ENCODE assay signal across 13 mouse cellular contexts in genomic region chr15:86069011-86069791, GRCm38 (mm10). TPM values are rescaled to one million over a fixed set of nuclear protein-coding genes. Genes with fewer than 3 reads are reported as not detected.
A peak's percentile ranks its signal among the peaks of the same experiment; 100 is the strongest.
DNase-seq lines count a peak whose midpoint lies in the region; ATAC-seq lines count a peak whose summit lies in the region.
"Had no signal": no experiment of that assay in that cellular context is flagged by ENCODE, and none has a peak within 500 bp of the region (broad histone marks: within the 10 kb centered on the region; RNA-seq: fewer than 3 reads in every experiment).

No protein-coding gene starts in this region.

- 81% methylated on average over 10 of the region's 10 CpGs for whole genome bisulfite sequencing in neural tube, embryonic 15.5 days

- no peak for ATAC-seq in neural tube, embryonic 15.5 days (ENCODE audit: low FRiP score)
- ATAC-seq in neutrophil, adult 5-6 weeks (ENCODE audit: extremely low read depth, insufficient number of reproducible peaks, low FRiP score, poor library complexity, severe bottlenecking) = peak; percentile 51

- peaks cover 53% of the 10 kb centered on the region for H3K4me1 ChIP-seq in neural tube, embryonic 15.5 days

- no peaks in the 10 kb centered on the region for H3K27me3 ChIP-seq in neural tube, embryonic 15.5 days (replicated peaks)
- H3K27me3 ChIP-seq: limb, embryonic 12.5 days; midbrain, embryonic 12.5 days had no signal

- no peaks in the 10 kb centered on the region for H3K9me3 ChIP-seq in neural tube, embryonic 15.5 days (replicated peaks)
- H3K9me3 ChIP-seq: limb, embryonic 12.5 days; midbrain, embryonic 12.5 days had no signal

- H3K4me3 ChIP-seq in neural tube, embryonic 15.5 days (replicated peaks) = no peak overlapping the region
- H3K4me3 ChIP-seq: limb, embryonic 12.5 days; midbrain, embryonic 12.5 days had no signal

- no peak overlapping the region for H3K9ac ChIP-seq in neural tube, embryonic 15.5 days (replicated peaks)
- H3K9ac ChIP-seq: limb, embryonic 12.5 days; midbrain, embryonic 12.5 days had no signal

- DNase-seq in heart, adult 11 months = peak; percentile 89
- DNase-seq in heart, adult 18-20 months = no peak
- no peak for DNase-seq in neural tube, embryonic 10.5 days (ENCODE audit: extremely low spot score, low spot score)
- peak; percentile 53 to 60 for DNase-seq in cerebellum, postnatal 36 days
- no peak for DNase-seq in embryo, embryonic 9.5 days (ENCODE audit: extremely low spot score)
- no peak for DNase-seq in frontal cortex, postnatal 36 days (ENCODE audit: low spot score in 2 of 2)
- DNase-seq: adrenal gland, postnatal 10 days; heart, postnatal 14 days; retina, postnatal 1 day had no signal

- H3K4me2 ChIP-seq in neural tube, embryonic 15.5 days = no peak overlapping the region
- H3K4me2 ChIP-seq: limb, embryonic 12.5 days; midbrain, embryonic 12.5 days had no signal

- no peaks in the 10 kb centered on the region for H3K36me3 ChIP-seq in neural tube, embryonic 15.5 days
- H3K36me3 ChIP-seq: midbrain, embryonic 12.5 days had no signal

- peak overlapping the region; percentile 10; the same call in 1 of the 2 replicates for H3K27ac ChIP-seq in neural tube, embryonic 15.5 days (replicated peaks)
- H3K27ac ChIP-seq: limb, embryonic 12.5 days; midbrain, embryonic 12.5 days had no signal

RNA-seq across cellular contexts. Expression of gene Gramd4, which starts 11.7 kb away (rescaled TPM):
- total RNA-seq in heart, adult 18-20 months (2021) = 10 to 100 TPM; 32.6 to 32.7 TPM
- 25.4 and 25.8 TPM in 2 replicates for polyA plus RNA-seq in neural tube, embryonic 15.5 days (2015; fragmentation: Nextera tagmentation; extraction: Ambion mirVana)
- total RNA-seq in neutrophil, adult 5-6 weeks (2017) = 47.0 and 55.5 TPM in 2 replicates

RNA-seq across cellular contexts. Expression of gene Celsr1, which starts 35.6 kb away (rescaled TPM):
- total RNA-seq in heart, adult 18-20 months (2021) = 1 to 10 TPM; 5.0 to 5.1 TPM
- polyA plus RNA-seq in neural tube, embryonic 15.5 days (2015; fragmentation: Nextera tagmentation; extraction: Ambion mirVana) = 0.88 and 1.4 TPM in 2 replicates
- total RNA-seq in neutrophil, adult 5-6 weeks (2017) = 1.4 and 3.1 TPM in 2 replicates

Comparison
In these comparisons a context has a peak if more than half of its experiments do, and no peak if none do; other contexts are left out.
1. DNase-seq: peak in heart, adult 11 months (single experiment) and cerebellum, postnatal 36 days (2 of 2); none in heart, adult 18-20 months (0 of 2), neural tube, embryonic 10.5 days (single experiment), embryo, embryonic 9.5 days (single experiment) and frontal cortex, postnatal 36 days (0 of 2).